Mouse (Mus musculus): Measurements from ENCODE around the gene Nemp2. TPM values are rescaled to one million over a fixed set of nuclear protein-coding genes. Genes with fewer than 3 reads are reported as not detected.

The Nemp2 gene
- polyA plus RNA-seq, 2 experiments = 1.6 to 2.6 TPM

DNA sequence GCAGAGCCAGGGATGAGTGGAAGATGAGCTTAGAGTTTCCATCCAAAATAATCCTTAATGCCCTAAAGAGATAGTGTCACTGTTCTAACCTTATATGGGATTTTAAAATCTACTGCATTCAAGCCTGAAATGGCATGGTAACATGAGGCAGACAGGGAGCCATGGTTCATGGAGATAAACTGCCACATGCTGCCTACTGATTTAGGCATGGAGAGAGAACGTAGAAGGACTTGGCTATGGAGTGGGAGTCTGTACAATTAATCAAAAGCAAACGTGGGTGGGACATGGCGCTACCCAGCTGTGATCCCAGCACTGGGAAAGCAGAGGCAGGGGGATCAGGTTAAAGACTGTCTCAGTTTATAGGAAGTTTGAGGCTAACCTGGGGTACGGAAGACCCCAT is 32.1 kb upstream of the Nemp2 start:
- no peaks in the 10 kb centered on the region for H3K36me3 ChIP-seq (replicated peaks; ENCODE audit: control insufficient read depth, insufficient read depth, low read depth)
- H3K4me2 ChIP-seq (ENCODE audit: low read depth) = no peak overlapping the region
- ATAC-seq (ENCODE audit: insufficient read depth) (no peak), DNase-seq (ENCODE audit: low read depth in 3 of 3, low spot score in 3 of 3) (no peak)
- no peak overlapping the region for H3K4me3 ChIP-seq (ENCODE audit: insufficient read depth in 1 of 2, low read depth in 2 of 2, low read length in 2 of 2)
- H3K9me3 ChIP-seq (ENCODE audit: control insufficient read depth, low read length) = no peaks in the 10 kb centered on the region
- H3K27me3 ChIP-seq (ENCODE audit: control insufficient read depth, insufficient read depth, low read length) = no peaks in the 10 kb centered on the region
- no peak overlapping the region for H3K9ac ChIP-seq (replicated peaks)
- peaks cover 0 to 4% of the 10 kb centered on the region in 2 experiments; a peak in 1 of 4 replicates for H3K4me1 ChIP-seq (replicated peaks; ENCODE audit: control insufficient read depth in 2 of 2, insufficient read depth in 2 of 2, low read length in 1 of 2)
- 53% methylated on average over 4 of the region's 4 CpGs for WGBS (ENCODE audit: insufficient replicate concordance)
- no peak overlapping the region for H3K27ac ChIP-seq
- TF ChIP-seq EP300 (IDR thresholded peaks at IDR 0.05; ENCODE audit: low read depth) (no peak), CTCF (IDR thresholded peaks at IDR 0.05; ENCODE audit: low read depth) (no peak)

DNA sequence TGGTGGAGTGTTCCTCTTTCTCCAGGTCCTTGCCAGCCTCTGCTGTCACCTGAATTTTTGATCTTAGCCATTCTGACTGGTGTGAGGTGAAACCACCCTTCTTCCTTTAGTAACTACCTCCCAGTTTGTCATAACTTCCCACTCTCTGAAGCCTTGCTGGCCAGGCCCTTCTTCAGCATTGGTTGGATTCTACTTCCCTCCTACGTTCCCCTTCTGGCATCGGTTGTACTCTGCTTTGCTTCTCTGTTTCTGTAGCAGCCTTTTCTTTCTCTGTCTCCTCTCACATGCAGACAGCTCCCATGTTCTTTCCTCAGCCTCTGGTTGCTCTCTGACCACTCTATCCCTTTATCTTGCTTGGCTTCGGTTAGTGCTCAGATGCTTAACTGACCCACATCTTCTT is 29.0 kb upstream of the Nemp2 start:
- no peaks in the 10 kb centered on the region for H3K9me3 ChIP-seq (ENCODE audit: control insufficient read depth, low read length)
- peaks cover 0 to 4% of the 10 kb centered on the region in 2 experiments; a peak in 1 of 4 replicates for H3K4me1 ChIP-seq (replicated peaks; ENCODE audit: control insufficient read depth in 2 of 2, insufficient read depth in 2 of 2, low read length in 1 of 2)
- TF ChIP-seq EP300 (IDR thresholded peaks at IDR 0.05; ENCODE audit: low read depth) = no peak
- no peak for TF ChIP-seq CTCF (IDR thresholded peaks at IDR 0.05; ENCODE audit: low read depth)
- no peak overlapping the region for H3K9ac ChIP-seq (replicated peaks)
- H3K27ac ChIP-seq = no peak overlapping the region
- H3K4me3 ChIP-seq (ENCODE audit: insufficient read depth in 1 of 2, low read depth in 2 of 2, low read length in 2 of 2) = no peak overlapping the region
- H3K4me2 ChIP-seq (ENCODE audit: low read depth) = no peak overlapping the region
- WGBS (ENCODE audit: insufficient replicate concordance) = 40% methylated on average over 3 of the region's 3 CpGs
- no peaks in the 10 kb centered on the region for H3K36me3 ChIP-seq (replicated peaks; ENCODE audit: control insufficient read depth, insufficient read depth, low read depth)
- no peak for DNase-seq (ENCODE audit: low read depth in 3 of 3, low spot score in 3 of 3)
- ATAC-seq (ENCODE audit: insufficient read depth) = no peak
- H3K27me3 ChIP-seq (ENCODE audit: control insufficient read depth, insufficient read depth, low read length) = no peaks in the 10 kb centered on the region

DNA sequence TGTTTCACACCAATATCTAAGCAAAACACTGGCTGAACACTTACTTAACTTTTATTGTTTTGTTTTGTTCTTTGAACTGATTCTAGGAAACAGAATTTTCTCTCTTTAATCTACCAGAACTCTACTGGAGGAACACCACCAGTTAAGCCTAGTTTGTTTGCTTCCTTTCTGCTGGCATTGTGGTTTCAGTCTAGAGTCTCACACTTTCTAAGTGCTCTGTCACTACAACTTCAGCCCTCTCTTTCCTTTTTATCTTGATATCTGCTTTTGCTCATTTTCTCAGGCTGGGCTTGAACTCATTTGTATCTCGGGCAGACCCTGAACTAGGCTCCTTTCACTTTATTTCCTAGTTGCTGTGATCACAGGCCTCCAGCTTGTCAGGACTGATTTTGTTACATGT is 22.8 kb upstream of the Nemp2 start:
- Histone ChIP-seq H3K4me3 (ENCODE audit: insufficient read depth in 1 of 2, low read depth in 2 of 2, low read length in 2 of 2) (no peak overlapping the region), H3K4me2 (ENCODE audit: low read depth) (no peak overlapping the region), H3K4me1 (replicated peaks; ENCODE audit: control insufficient read depth in 2 of 2, insufficient read depth in 2 of 2, low read length in 1 of 2) (no peaks in the 10 kb centered on the region), H3K36me3 (replicated peaks; ENCODE audit: control insufficient read depth, insufficient read depth, low read depth) (no peaks in the 10 kb centered on the region), H3K27me3 (ENCODE audit: control insufficient read depth, insufficient read depth, low read length) (no peaks in the 10 kb centered on the region), H3K9me3 (ENCODE audit: control insufficient read depth, low read length) (no peaks in the 10 kb centered on the region), H3K9ac (replicated peaks) (no peak overlapping the region), H3K27ac (no peak overlapping the region)
- no peak for ATAC-seq (ENCODE audit: insufficient read depth)
- WGBS (ENCODE audit: insufficient replicate concordance) = 9% methylated on average over 1 of the region's 1 CpGs
- DNase-seq (ENCODE audit: low read depth in 3 of 3, low spot score in 3 of 3) = no peak
- TF ChIP-seq CTCF (IDR thresholded peaks at IDR 0.05; ENCODE audit: low read depth) (no peak), EP300 (IDR thresholded peaks at IDR 0.05; ENCODE audit: low read depth) (no peak)

DNA sequence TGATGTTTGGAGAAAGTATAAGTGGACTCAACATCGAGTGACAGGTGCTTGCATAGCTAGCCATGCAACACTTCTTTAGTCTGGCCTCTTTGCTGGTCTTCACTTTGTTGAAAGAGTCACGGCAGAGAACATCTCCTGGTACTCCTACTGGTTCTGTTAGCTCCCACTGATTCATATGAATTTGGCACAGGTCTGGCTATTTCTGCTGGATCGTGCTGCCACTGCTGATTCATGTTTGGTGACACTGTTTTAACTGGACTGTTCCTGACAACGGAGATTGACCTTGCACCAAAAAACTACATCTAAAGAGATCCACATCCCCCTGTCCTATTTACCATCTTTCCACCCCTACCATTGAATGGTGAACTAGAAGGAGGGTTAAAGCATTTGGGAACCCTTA is 22.0 kb upstream of the Nemp2 start:
- Histone ChIP-seq H3K36me3 (replicated peaks; ENCODE audit: control insufficient read depth, insufficient read depth, low read depth) (no peaks in the 10 kb centered on the region), H3K4me2 (ENCODE audit: low read depth) (no peak overlapping the region), H3K4me1 (replicated peaks; ENCODE audit: control insufficient read depth in 2 of 2, insufficient read depth in 2 of 2, low read length in 1 of 2) (no peaks in the 10 kb centered on the region), H3K9ac (replicated peaks) (no peak overlapping the region), H3K9me3 (ENCODE audit: control insufficient read depth, low read length) (no peaks in the 10 kb centered on the region), H3K4me3 (ENCODE audit: insufficient read depth in 1 of 2, low read depth in 2 of 2, low read length in 2 of 2) (no peak overlapping the region), H3K27me3 (ENCODE audit: control insufficient read depth, insufficient read depth, low read length) (no peaks in the 10 kb centered on the region), H3K27ac (no peak overlapping the region)
- DNase-seq (ENCODE audit: low read depth in 3 of 3, low spot score in 3 of 3) (no peak), ATAC-seq (ENCODE audit: insufficient read depth) (no peak)
- TF ChIP-seq EP300 (IDR thresholded peaks at IDR 0.05; ENCODE audit: low read depth) = no peak
- TF ChIP-seq CTCF (IDR thresholded peaks at IDR 0.05; ENCODE audit: low read depth) = no peak
- 69% methylated on average over 4 of the region's 4 CpGs for WGBS (ENCODE audit: insufficient replicate concordance)

DNA sequence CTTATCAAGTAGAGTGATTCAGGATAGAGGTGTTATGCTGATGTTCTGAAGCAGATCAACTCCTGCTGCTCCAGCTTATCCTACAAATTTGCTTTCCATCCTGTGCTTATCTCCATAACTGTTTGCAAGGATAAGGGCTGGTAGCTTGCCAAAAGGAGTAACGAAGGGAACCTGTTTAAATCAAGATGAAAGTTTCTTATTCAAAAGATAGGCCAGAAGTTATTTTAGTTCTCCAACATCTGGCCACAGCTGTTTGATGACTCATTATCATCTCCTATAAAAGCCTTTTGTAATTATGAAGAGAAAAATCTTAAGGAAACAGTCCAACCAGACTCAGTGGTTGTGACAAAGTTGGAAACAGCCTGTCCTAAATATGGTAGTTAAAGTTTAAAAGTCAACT is 12.3 kb upstream of the Nemp2 start:
- ATAC-seq (ENCODE audit: insufficient read depth) (no peak), DNase-seq (ENCODE audit: low read depth in 3 of 3, low spot score in 3 of 3) (no peak)
- no peak overlapping the region for H3K4me2 ChIP-seq (ENCODE audit: low read depth)
- no peaks in the 10 kb centered on the region for H3K4me1 ChIP-seq (replicated peaks; ENCODE audit: control insufficient read depth in 2 of 2, insufficient read depth in 2 of 2, low read length in 1 of 2)
- TF ChIP-seq CTCF (IDR thresholded peaks at IDR 0.05; ENCODE audit: low read depth) (no peak), EP300 (IDR thresholded peaks at IDR 0.05; ENCODE audit: low read depth) (no peak)
- no peaks in the 10 kb centered on the region for H3K36me3 ChIP-seq (replicated peaks; ENCODE audit: control insufficient read depth, insufficient read depth, low read depth)
- WGBS (ENCODE audit: insufficient replicate concordance) = 42% methylated on average over 1 of the region's 1 CpGs
- H3K27ac ChIP-seq = no peak overlapping the region
- no peaks in the 10 kb centered on the region for H3K9me3 ChIP-seq (ENCODE audit: control insufficient read depth, low read length)
- H3K4me3 ChIP-seq (ENCODE audit: insufficient read depth in 1 of 2, low read depth in 2 of 2, low read length in 2 of 2) = no peak overlapping the region
- no peak overlapping the region for H3K9ac ChIP-seq (replicated peaks)
- H3K27me3 ChIP-seq (ENCODE audit: control insufficient read depth, insufficient read depth, low read length) = no peaks in the 10 kb centered on the region
